Mouse (Mus musculus) left cerebral cortex, adult 11 months (tissue): ENCODE measurements at regions not wholly inside any gene's neighbourhood (a gene's known extent, or its start where the extent isn't known, plus 50 kb on each side); places are given as distances from the start of the nearest gene placed in this dataset.
"Not testable (repeated sequence)": the region's sequence is repeated elsewhere in the genome, so short reads cannot be mapped to it uniquely, and the experiment has no call there.

Experiments used
- DNase-seq: peaks from one replicate; pipeline ENCODE4 v3.0.0; 2022; ENCODE audit warnings: low spot score

DNA sequence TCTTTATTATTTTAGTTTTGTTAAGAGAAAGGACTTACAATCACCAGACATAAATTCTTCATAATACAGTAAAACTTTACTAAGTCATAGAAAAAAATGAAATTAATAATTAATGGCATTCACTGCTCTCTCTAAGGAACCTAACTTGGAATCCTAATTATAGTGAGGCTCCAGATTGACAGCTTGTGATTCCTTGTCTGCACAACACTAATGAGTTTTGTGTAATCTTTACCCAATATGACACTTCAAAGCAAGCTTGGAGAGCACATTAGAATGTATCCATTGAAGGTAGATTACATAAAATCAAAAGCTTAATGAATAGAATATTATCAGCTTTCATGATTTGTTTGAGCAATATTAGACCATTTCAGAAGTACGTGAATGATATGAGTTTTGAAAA, 1914.7 kb downstream of the Efna5 start:
- no peak for DNase-seq

DNA sequence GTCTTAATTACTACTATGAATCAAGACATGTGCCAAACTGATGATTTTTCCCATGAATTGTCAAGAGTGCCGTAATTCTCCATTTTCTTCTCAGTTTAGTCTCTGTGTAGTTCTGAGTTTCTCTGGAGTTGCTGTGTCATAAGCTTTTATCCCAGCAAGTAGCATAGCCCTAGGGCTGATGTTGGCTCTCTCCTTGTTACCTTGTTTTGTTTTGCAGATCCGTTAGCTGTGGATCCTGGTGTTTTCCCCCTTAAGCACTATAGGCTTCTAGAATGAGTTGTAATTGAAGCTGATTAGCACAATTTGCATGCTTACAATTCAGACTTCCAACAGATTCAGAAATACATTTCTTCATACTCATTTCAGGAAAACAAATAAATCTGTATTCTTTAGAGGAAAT, 1915.5 kb downstream of the Efna5 start:
- DNase-seq, result no peak

DNA sequence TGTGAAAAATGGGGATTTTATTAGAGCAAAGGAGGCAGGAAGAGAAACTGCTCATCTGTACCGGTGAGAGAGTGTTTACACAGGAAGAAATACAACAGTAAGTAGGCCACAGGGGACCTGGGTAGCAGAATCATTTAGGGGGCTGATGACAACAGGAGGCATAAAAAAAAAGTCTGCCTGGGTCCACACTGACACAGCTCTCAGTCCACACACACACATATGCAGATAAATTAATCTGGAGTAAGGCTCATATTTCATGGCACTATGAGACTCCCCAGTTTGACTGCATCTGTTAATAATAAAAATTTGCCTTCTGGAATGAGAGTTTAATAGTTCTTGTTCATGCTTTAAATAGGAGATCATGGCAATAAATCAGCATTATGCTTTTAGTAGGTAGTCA, 1929.7 kb downstream of the Efna5 start:
- no peak for DNase-seq

DNA sequence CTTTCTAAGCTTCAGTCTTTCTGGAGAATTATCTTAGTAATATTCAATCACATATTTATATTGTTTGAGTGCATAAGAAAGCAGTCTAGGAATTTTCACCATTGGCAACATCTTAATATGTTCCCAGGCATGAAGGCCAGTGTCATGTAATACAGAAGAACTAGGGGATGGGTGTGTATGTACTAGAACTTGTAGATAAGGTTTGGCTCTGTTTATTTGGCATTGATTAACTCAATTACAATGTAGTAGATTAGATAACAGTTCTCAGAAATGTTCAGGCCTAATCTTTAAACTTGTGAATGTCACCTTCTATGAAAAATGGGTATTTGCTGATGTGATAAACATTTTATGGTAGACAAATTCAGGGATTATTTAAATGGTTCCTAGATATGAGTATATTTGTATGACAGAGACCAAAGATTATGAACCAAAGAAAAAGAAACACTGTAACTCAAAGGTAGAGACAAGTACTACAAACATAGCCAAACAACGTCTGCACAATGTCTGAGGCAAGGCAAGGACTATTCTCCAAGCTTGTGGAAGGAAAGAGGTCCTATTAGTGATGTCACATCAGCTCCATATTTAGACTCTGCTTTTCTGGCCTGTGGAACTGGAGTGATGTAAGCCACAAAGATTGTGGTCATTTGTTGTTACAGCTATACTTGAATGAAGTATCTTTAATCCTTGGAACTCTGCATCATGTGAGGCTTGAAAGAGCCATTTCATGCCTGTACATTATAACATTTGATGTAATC, 1924.8 kb upstream of the Nudt12 start:
- DNase-seq, result no peak

DNA sequence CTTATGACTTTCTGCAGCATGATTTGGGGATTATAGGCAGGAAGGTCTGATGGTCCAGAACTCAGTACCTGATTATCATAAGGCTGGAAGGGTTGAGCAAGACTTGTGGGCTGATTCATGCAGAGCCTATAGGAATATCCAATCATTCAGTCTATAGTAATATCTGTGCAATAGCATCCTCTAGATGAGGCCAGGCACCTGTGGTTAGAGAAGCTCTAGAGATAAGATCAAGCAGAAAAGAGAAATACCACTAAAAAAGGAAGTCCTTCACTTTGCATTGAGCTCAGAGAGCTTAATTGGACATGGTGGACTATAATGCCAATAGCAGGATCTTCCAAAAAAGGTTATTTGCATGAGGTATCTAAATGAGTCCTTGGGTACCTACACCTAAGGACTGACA, 1921.1 kb upstream of the Nudt12 start:
- DNase-seq, result no peak

DNA sequence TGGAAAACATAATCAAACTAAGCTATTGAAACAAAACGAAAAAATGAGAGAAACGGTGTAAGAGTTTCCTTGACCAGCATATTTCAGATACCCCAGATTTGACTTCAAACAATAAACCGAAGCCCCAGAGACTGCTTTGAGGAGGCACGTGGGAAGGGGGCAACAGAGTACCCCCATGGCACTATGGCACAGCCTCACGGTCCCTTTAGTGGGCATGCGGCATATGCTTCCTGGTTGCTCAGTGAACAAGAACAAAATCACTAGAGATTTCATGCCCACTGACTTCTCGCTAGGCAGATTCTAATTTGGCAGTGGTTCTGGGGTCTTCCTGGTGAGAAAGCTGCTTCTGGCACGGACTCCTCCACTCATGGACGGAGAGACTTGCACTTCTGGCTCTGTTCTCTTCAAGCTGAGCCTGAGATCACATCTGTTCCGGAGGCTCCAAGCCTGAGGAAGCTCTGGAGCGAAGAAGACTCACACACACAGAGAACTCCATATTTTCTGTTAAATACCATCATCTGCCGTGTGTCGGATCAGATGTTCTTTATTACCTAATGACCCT, 1912.7 kb upstream of the Nudt12 start:
- DNase-seq, result peak; percentile 2

DNA sequence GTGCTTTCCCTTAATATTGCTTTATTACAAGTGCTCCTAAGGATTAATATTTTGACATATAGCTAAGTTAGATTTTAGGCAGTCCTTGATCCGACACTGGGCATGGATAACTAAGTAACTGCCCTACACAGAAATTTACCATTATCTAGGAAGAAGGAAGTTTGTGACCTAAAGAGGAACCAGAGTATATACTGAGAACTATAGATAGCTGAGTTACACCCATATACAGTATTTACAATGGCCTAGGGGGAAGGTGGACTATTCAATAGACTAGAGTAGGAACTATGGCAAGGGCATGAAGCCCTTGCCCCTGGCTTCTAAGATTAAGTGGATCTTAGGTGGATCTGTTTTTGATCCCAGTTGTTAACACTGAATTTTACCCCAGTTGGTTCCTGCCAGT, 1869.5 kb upstream of the Nudt12 start:
- DNase-seq, result not testable (repeated sequence)

DNA sequence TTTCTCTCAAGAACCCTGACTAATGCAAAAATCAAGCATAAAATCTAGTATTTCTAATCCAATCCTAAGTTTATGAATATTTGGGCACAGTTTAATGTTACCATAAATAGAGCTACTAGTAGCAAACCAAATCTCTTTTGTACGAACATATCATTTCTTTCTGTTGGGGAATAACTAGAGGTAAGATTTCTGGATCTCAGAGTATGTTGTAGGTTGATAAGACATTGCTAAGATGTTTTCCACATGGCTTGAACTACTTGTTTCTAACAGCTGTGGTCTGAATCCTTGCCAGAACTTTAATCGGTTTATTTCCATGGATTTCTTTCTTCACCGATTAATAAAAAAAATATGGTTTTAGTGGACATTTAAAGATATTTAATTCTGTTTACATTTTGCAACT, 1844.3 kb upstream of the Nudt12 start:
- no peak for DNase-seq

DNA sequence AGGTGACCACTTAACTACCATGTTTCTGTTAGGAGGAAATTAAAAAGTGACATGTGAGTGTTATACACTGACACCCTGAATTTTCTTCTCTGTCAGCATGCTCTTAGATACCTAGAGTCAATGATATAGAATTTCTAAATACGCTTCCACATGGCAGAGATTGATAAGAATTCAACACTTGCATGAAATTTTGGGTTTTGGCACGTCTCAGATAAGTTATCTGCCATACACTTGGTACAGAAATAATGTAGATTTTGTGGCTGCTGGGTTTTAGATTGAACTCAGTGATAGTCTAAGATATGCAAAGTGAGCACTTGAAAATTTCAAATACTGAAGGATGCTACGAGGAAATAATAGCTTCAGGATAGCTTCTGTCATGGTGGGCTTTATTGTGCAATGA, 1841.5 kb upstream of the Nudt12 start:
- no peak for DNase-seq

DNA sequence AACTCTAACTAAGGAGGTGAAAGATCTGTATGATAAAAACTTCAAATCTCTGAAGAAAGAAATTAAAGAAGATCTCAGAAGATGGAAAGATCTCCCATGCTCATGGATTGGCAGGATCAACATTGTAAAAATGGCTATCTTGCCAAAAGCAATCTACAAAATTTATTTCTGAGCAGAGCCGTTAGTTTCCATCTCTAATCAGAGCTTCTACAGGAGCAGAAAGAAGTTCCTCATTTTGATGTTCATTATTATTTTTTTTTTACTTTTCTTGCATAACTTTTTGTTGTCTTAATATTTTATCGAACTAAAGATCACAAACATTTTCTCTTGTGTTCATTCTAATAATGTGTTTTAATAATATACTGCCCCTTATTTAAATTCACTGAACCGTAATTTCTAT, 1825.6 kb upstream of the Nudt12 start:
- not testable (repeated sequence) for DNase-seq

DNA sequence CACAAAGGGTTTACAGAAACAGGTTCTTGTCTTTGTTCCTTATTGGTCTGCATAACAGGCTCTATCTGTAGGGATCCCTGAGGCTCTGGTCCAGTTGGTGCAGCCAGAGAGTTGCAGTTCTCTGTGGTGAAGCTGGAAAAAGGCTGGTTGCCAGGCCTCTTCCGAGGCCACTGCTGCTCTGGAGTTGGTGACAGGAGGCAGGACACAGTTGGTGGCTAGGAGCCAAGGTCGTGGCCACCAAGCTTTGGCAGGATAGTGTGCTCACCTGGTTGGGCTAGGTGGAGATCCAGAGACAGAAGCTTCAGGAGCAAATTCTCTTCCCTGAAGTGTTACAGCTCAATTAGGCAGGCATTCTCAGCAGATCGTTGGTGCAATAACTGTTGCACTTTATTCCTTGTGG, 1819.4 kb upstream of the Nudt12 start:
- DNase-seq, result no peak

DNA sequence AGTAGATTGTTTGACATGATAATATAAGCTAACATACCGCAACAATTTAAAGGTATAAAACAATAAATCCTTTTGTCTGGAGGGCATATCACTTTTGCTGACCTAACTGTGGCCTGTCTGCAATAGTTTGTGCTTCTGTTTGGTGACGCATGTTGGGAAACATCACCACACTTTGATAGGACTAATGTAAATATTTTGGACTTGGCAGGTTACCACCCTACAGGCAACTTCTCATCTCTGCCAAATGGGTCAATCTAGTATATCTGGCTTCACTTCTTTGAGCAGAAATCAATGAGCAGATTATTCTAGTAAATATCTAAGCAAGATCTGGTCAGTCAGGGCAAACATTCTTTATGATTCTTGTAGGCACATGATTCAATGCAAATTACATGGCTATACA, 1817.3 kb upstream of the Nudt12 start:
- DNase-seq, result no peak

DNA sequence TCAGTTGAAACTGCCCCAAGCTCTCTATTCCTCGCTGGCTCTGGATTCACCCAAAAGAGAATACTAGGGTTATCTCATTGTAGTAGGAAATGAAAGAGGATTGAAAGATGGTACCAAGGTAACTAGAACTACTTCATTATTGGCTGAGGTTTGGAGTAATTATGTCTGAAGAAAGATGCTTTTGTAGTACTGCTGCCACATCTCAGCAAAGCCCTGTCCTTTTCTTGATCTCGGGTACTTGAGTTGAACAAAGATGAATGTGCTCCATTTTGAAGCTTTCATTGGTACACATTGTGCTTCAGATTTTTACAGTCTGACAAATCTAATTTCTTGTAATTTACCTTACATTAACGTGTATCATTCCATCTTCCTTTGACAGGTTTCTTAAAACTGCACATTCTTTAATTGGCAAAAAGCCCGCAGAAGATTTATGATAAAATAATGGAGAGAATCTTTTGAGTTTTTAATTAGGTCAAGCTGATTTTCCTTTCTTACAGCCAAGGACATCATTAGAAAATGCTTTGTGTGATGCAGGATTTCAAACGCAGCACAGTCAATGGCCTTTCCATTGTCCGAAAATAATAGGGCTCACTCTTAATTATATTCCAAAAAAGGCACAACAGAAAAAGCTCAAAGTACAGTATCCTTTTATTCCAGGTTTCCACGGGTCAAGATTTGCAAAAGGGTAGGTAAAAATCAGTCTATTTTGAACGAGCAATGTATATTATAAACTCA, 1791.7 kb upstream of the Nudt12 start:
- no peak for DNase-seq

DNA sequence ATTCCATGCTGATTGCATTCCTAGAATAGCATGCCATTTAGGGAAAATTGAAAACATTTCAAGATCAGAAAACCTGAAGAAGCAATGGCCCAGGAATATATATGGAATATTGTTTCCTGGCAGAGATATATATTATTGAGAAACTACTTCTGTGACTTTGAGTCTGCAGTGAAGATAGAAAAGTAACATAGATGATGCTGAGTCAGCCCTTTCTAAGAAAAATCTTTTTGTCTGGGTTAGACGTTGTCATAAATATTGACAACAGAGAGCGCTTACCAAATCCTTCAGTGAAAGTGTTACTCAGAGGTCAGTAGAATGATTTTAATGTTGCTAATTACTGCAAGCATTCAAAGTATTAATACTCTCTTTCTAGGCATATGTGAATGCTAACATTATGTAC, 1749.1 kb upstream of the Nudt12 start:
- no peak for DNase-seq

DNA sequence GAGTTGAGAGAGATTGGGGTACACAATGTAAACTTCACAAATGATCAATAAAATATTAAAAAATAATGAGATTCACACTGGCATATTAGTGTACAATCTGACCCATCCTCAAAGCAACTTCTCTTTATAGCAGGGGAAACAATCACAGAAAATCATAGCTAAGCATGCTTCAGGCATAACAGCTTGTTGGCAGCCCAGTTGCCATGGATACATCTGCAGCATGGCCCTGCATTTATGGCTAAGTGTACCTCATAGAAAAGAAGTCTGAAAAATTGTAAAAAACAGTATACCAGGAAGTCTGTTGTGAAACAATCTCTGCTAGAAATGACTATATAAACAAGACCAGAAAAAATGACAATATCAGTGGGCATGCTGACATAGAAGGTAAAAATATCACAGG, 1747.9 kb upstream of the Nudt12 start:
- DNase-seq, result no peak

DNA sequence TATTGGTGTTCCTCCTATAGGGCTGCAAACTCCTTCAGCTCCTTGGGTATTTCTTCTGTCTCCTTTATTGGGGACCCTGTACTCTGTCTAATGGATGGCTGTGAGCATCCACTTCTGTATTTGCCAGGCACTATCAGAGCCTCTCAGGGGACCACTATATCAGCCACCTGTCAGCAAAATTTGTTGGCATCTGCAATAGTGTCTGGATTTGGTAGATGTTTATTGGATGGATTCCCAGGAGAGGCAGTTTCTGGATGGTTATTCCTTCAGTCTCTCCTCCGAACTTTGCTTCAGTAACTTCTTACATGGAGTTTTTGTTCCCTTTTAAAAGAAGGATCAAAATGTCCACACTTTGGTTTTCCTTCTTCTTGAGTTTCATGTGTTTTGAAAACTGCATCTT, 1729.7 kb upstream of the Nudt12 start:
- no peak for DNase-seq

DNA sequence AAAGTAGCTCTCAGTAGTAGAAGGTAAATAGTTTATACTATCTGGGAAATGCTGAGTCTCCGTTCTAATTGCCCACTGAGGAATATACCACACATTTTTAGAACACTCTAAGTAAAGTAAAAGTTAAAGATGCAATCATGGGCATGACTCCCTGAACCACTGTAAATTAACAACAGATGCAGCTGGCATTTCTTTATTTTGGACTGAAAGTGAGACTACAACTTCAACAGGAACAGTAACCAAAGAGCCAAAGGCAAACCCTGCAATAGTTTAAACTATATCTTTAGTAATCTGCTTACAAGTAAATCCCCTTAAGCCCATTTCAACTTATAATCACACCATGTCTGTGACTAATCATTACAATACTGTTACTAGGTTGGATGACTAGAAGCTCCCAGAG, 1725.0 kb upstream of the Nudt12 start:
- DNase-seq, result no peak

DNA sequence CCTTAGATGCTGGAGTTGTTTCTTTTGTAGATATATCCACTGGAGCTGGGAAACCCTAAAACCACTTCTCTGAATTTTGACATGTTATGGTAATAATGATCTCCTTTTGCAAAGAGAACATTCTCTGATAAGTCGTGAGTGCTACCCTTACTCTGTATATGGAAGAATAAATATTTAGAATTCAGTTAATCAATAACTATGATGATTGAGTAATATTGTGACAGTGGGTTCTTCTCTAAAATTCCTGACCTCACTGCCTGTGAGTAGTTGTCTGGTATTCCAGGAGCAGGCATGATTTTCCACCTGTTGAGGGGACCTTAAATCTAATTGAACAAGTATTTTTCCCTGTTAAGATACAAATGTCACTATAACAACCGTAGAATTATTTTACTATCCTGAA, 1707.0 kb upstream of the Nudt12 start:
- no peak for DNase-seq

DNA sequence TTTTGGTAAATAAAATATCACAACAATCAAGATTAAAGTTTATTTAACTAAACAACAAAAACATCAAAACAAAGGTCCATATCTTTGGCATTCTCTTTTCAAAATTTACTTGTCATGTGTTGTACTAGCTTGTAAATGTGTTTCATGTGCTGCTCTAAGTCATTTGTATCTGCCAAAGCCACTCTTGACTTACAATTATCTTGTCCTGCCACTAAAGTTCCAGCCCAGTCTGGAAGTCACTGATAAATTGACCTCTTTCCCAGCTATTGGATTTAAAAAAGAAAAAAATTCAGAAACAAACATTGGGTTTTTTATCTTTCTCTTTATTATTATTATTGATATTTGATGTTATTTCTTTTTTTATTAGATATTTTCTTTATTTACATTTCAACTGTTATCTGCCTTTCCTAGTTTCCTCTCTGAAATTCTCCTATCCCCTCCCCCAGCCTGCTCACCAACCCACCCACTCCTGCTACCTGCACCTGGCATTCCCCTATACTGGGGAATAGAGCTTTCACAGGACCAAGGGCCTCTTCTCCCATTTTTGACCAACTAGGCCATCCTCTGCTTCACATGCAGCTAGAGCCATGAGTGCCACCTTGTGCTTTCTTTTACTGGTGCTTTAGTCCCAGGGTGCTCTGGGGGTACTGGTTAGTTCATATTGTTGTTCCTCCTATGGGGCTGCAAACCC, 1704.9 kb upstream of the Nudt12 start:
- DNase-seq, result no peak

DNA sequence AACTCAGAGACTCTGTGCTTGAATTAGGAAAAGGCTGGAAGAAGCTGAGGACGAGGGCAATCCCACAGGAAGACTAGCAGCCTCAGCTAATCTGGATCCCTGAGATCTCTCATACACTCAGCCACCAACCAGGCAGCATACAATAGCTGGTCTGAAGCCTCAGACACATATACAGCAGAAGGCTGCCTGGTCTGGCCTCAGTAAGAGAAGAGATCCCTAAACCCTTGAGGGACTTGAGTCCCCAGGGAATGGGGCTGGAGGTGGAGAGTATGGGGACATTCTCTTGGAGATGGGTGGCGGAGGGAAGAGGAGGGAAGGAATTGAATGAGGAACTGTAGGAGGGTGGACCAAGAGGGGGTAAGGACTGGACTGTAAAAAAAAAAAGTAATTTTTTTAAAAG, 1704.3 kb upstream of the Nudt12 start:
- no peak for DNase-seq
